Mouse (Mus musculus) ES-Bruce4 (cell line): ENCODE measurements around the gene Gm10553.
"Not testable (repeated sequence)": the region's sequence is repeated elsewhere in the genome, so short reads cannot be mapped to it uniquely, and the experiment has no call there.

Experiments
- CTCF ChIP-seq: IDR thresholded peaks from one replicate; pipeline ENCODE4 v1.8.1; 2011; ENCODE audit warnings: low read depth, low read length
- POLR2A ChIP-seq: IDR thresholded peaks from one replicate; pipeline ENCODE4 v1.8.1; 2011; ENCODE audit warnings: low read length; ENCODE audit not compliant: insufficient read depth

GRCm38 (mm10) chr1:85073099-85073498 lies 26.9 kb upstream of the Gm10553 start:
- not testable (repeated sequence) for TF ChIP-seq CTCF, POLR2A
